Mouse (Mus musculus) kidney, adult 2 months (tissue): ENCODE measurements around the gene Rps6kc1.

Source experiments
- CTCF ChIP-seq: fragments of 200-500 bp; conservative IDR thresholded peaks from 2 replicates; pipeline ENCODE4 v1.5.1; 2011; ENCODE audit warnings: low read depth, mild to moderate bottlenecking, control low read depth, low read length, moderate library complexity, mixed read lengths; ENCODE audit not compliant: insufficient read depth, insufficient read length
- POLR2A ChIP-seq: fragments of 200-500 bp; IDR thresholded peaks from one replicate; pipeline ENCODE4 v1.6.1; 2011; ENCODE audit warnings: low read depth, low read length, control low read depth

DNA sequence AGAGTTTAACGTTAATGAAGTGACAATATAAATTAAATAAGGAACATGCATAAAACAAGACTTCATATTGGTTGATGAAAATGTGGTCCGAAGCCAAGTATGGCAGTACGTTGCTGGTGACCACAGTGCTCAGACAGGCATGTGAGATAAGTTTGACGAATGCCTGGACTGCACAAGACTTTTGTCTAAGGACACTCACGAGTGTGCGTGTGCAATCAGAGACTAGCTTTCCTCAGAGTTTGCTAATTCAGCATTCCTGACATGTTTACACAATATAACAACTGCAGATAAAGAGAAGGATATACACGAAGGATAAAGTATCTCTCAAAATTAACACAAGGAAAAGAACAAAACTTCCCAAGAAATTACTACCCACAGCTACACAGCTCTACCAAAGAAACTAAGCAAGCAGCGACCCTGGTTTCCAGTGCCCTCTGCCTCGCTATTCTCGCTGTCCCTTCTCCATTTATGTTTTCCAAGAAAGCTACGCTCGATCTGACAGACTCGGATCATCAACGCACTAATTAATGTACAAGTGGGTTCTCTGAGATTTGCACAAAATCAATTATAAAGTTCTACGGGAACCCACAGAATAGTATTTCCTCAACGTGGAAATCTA is 16.3 kb upstream of the Rps6kc1 start:
- no peak for TF ChIP-seq POLR2A
- no peak for TF ChIP-seq CTCF
